Mouse (Mus musculus): ENCODE results near the gene Fsip1.
"Not testable (repeated sequence)": the region's sequence is repeated elsewhere in the genome, so short reads cannot be mapped to it uniquely, and the experiment has no call there.

Gene Fsip1

DNA sequence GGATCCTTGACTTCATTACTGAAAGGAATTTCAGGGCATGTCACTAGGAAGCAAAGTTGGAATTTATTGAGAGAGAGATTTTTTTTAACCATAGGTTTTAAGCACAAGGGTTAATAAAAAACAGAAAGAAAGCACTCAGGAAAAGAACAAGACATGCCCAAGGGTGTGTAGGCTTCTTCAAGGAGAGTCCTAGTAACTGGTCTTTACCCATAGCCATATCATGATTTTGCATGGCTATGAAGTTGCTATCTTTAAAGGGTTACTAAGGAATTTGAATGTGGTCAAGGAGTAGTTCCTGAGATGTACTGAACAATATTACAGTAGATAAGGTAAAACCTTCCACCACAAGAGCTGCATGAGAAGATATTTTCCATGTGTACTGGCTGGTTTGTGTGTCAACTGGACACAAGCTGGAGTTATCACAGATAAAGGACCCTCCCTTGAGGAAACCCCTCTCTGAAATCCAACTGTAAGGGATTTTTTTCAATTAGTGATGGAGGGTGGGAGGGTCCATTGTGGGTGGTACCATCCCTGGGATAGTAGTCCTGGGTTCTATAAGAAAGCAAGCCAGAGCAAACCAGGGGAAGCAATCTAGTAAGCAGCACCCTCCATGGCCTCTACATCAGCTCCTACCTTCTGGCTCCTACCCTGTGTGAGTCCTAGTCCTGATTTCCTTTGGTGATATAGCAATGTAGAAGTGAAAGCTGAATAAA lies 76.7 kb downstream of the Fsip1 start:
- in situ Hi-C loops (cut with MboI, MseI), result no loop called here

DNA sequence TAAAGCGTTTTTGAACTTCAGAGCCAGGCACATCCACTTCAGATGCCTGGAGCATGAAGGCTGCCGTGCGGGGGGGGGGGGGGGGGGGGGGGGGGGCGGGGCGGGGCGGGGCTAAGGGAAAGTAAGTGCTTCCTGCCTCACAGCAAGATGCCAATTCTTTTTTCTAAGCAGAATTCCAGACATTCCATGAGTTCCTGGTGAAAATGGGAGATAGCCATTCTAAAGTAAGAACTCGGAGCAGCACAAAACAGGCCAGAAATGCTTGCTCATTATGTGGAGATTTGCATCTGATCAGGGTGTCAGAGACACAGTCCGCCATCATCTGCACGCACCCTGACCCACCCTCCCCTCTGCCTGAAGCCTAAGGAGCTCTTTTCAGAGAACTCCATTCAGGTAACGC lies 77.3 kb downstream of the Fsip1 start:
- in situ Hi-C loops (cut with MboI, MseI), result no loop called here

DNA sequence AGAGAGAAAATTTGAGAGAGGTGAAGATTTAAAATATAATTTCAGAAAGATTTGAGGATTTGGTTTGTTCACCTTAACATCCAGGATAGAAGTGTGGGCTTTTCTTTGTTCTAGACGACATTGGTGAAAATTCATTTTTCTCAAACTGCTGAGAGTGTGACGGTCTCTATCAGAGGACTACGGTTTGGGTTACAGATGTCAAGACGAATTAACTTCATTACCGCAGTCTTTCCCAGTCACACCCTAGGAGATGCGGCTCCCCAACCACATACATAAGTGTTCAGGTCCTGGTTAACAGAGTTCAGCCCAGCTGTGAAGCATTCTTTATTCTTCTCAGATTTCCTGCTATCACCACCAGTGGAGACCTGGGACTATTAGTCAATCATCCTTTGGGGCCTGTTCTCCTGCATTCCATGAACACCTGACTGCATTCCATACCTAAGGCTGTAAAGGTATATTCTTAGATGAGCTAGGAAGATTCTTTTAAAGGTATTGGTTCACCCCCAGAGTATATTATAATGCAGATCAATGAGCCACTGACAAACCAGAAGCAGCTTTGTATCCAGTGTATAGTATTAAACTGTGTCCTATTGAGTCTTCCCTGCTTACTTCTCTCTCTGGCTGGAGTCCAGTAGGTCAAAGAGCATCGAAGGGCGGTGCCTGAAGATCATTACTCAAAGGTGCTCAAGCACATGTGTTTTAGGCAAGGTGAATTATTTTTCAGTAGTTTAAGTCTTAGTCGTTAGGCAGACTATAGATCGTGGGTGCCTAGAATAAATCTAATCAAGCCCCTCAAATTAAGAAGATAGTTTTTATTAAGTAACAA lies 82.0 kb downstream of the Fsip1 start:
- in situ Hi-C loops (cut with MboI, MseI), result no loop called here

DNA sequence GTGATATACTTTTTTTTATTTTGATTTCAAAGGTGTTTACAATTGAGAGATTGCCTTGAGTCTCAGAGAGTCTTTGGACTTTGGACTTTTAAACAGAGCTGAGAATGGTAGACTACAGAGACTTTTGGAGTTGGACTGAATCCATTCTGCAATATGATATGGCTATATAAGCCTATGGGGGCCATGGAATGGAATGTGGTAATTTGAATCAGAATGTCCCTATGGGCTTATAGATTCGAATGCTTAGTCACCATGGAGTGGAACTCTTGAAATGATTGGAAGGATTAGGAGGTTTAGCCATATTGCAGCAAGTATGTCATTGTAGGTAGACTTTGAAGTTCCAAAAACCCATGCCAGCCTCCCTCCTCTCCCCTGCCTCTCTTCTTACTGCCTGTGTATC lies 88.5 kb downstream of the Fsip1 start:
- in situ Hi-C loops (cut with MboI, MseI), result no loop called here

DNA sequence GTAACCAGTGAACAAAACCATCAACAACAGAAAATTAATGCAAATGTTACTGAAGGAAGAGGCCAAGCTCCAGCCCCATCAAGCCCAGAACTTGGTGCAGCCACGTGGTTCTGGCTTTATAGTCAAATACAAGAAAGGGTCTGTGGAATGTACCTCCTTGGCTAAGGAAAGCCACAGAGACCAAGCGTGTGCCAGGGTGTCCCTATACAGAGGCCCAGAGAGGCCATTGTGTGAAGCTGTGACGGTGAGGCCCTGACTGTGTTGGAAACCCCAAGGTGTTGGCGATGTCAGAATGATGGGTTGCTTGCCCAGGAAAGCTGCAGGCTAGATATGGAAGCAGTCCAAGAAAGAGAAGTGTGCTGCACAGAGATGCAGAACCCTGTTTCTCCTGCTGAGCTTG lies 89.0 kb downstream of the Fsip1 start:
- in situ Hi-C loops (cut with MboI, MseI), result no loop called here

DNA sequence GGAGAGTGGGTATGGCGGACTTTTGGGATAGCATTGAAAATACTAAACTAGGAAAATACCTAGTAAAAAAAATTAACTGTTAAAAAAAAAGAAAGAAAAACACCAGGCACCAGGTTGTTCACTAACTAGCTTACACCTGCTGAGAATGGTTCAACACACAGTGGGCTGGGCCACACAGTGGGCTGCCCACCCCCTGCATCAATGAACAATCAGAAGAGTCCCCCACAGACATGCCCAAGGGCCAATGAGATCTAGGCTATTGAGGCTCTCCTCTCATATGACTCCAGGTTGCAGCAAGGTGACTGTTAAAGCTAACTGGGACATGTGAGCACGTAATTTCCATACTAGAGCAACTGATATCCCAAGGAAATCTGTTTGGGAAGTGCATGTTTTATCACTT lies 91.1 kb downstream of the Fsip1 start:
- in situ Hi-C loops (cut with MboI, MseI), result no loop called here

DNA sequence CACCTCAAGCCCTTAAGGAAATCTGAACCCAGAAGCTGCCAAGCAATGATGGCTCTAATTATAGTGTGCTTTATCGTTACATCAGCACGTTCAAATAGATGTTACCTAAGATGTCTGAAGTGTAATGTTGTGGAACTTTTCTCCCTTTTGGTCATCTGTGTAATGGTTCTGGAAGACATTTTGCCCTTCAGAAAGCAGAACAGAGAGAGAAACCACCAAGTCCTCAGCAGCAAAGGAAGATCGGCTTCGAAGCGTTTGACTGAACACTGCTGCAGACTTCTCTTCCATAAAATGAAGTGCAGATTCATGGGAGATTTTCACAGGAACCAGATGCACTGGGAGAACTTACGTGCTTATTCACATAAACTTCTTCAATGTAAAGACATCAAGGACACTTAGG lies 92.6 kb downstream of the Fsip1 start:
- in situ Hi-C loops (cut with MboI, MseI), result no loop called here

DNA sequence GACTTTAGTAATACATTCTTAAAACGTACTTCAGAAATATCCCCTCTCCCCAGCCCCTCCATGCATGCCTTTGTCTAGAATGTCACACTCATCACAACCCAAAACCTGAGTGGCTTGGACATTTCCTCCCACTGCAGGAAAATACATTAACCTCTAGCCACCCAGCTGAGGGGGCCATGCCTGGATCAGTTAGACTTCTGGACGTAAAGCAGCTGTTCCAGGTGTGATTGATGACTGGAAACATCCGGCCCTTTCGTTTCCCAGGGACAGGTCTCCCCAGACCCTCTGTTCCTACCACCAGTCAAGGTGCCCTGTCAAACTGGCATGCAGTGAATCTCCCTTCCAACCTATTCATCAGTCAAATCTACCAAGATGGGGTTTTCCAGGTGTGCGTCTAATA lies 94.3 kb downstream of the Fsip1 start:
- in situ Hi-C loops (cut with MboI, MseI), result no loop called here

DNA sequence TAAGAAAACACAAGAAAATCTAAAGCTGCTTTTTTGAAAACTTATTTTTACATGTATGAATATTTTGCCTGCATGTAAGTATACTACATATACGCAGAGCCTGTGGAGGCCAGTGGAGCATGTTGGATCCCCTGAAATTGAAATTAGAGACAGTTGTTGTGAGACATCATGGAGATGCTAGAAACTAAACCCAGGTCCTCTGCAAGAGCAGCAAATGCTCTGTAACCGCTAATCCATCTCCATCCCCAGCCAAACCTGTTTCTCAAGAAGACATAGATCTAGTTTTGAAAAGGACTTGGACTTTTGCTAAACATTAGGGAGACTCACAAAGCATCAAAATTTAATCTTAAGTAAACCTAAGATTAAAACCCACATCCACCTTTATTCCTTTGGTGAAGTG lies 95.8 kb downstream of the Fsip1 start:
- in situ Hi-C loops (cut with MboI, MseI), result no loop called here

DNA sequence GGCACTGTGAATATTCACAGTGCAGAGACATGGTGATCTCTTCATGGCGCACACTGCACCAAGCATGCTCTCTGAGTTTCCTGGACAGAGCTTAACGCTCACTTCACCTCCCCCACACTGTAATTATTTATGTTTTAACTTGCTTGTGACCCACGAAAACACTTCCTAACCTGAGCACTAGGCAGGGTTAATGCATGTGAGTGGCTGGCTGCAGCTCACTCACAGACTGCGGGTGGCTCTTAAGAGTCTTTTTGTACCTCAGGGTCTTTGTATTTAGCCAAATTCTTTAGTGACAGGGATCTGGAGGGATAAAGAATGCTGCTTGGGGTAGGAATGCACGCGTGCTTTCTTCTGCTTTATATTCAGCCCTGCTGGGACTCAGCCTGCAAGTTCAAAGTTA lies 96.2 kb downstream of the Fsip1 start:
- in situ Hi-C loops (cut with MboI, MseI), result no loop called here

DNA sequence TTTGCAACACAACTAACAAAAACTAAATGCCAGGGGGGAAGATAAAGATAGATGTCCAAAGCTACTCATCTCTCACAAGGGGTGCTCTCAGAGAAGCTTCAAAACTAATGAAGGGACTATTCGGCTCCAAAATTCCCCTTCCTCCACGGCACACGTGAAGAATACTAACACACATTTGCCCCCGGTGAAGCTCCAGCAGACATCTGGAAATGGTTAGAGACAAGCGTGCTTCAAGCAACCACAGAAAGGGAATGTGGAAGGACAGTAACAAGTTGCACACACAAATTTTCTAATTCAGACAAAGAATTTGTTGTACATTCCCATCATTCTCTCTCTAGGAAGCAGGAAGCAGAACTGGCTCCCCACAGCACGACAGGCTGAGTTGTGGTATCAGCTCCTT lies 97.6 kb downstream of the Fsip1 start:
- in situ Hi-C loops (cut with MboI, MseI), result no loop called here

DNA sequence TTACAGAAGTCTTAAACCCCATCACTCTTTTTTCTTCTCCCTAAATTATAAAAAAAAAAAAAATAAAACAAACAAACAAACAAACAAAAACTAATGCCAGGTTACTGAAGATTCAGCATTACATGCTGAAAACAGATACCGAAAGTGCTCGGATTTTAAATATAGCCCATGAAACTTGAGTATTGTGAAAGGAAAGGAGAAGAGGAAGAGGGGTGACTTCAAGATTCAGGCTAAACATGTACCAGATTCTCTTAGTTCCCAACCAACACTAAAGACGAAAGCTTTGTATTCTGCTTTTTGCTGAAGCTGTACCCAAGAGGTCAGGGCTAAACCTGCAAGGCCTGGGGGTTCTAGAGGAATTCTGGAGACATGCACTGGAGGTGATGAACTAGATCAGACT lies 98.7 kb downstream of the Fsip1 start:
- in situ Hi-C loops (cut with MboI, MseI), result no loop called here

DNA sequence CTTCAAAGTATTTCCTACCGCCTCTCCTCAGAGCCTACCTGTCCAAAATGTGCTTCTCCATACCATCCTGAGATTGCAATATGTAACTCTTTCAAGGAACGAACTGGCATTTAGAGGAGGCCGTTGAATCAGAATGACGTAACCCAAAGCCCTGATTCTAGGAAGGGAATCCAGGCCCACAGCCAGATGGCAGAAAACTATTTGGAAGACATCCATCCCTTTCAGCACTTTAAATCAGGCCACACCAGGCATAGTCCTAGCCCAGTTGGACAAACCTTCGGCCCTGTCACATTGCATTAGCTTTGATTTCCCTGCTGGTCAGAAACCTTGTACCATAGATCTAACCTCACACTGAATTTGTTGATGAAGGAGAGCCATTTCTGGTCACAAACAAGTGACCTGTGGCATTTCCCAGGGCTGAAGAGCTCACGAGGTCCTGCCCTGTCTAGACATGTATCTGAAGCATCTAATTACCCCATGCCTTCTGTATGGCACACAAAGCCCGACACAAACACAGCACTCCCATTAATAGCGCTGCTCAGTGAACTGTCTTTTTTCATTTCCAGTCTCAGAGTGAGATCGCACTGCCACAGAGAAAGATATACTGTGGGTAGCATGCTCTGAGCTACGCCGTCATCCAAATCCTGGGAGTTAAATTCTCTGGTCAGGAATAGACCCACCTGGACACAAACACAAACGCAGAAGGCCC lies 106.8 kb downstream of the Fsip1 start:
- in situ Hi-C loops (cut with MboI, MseI), result no loop called here

DNA sequence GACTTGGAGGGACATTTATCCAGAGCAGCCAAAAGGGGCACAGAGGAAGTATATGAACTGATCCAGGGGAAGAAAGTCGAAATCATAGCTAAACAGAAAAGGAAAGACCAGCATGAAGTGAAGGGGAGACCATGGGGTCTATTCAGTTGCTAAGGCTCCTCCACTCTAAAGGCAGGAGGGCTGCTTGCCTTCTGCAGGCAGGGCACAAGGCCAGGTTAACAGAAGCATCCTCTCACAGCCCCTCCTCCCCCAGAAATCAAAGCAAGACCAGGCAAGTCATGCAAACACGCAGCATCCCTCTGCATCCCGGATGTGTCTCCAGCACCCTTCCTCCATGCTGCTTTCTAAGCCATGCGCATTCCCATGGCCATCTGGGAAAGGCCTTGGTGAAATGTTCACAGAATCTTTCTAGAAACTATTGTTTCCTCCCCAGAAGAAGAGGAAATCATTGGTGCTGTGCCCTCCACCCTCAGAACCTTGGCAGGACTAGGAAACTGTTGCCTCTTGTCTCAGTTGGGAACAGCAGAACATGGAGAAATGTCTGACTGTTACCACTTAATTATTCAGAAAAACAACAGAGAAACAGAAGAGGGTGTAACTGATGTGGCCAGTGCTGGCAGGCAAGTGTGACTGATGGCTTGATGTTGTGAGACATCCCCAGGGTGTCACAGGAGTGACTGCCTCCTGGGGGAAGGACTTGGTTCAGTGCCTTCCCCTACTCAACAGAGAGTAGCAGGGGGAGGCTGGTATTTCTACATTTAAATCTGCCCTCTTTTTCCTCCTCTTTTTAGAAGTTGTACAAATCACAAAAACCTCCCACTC lies 108.2 kb downstream of the Fsip1 start:
- in situ Hi-C loops (cut with MboI, MseI), result no loop called here

DNA sequence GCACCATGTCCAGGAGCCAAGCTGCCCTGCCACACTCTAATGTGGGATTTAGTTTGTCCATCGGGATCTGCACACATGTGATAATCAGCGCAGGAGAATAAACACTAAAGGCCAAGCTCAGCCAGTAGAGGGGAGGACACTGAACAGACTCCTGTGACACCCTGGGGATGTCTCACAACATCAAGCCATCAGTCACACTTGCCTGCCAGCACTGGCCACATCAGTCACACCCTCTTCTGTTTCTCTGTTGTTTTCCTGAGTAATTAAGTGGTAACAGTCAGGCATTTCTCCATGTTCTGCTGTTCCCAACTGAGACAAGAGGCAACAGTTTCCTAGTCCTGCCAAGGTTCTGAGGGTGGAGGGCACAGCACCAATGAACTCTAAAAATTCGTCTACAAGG lies 109.0 kb downstream of the Fsip1 start:
- in situ Hi-C loops (cut with MboI, MseI), result not testable (repeated sequence)

DNA sequence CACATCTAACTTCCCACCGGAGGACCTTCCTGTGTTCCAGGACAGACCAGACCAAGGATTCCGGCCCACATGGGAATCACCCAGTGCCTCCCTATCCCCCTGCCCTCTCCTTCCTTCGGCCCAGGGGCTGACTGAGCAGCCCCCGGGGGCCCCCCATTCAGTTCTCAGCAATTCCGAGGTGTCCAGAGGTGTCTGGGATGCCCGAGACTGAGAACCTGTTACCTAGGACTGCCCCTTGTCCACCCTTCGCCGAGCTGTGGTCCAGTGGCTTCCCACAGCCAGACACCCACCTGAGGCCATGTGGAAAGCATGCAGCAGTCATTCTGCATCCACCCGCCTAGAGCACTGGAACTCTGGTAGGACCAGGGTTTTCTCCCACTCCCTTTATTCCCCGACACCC lies 115.1 kb downstream of the Fsip1 start:
- in situ Hi-C loops (cut with MboI, MseI), result no loop called here

DNA sequence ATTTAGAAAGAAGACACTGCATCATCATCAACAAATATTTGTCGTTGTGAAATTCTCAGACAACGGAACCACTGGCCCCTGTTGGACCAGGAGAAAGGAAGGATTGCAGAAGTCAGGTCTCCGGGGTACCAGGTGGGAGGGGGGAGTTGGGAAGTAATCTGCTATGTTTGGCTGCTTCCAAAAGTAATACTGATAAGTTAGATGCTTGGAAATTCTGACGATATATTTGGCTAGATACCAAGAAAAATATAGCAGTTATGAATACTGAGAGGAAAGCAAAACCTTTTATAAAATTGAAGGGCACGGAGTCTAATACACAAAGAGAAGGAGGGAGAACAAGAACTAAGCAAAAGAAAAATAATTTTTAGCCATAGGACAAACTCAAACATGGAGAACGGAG lies 117.5 kb downstream of the Fsip1 start:
- in situ Hi-C loops (cut with MboI, MseI), result no loop called here

DNA sequence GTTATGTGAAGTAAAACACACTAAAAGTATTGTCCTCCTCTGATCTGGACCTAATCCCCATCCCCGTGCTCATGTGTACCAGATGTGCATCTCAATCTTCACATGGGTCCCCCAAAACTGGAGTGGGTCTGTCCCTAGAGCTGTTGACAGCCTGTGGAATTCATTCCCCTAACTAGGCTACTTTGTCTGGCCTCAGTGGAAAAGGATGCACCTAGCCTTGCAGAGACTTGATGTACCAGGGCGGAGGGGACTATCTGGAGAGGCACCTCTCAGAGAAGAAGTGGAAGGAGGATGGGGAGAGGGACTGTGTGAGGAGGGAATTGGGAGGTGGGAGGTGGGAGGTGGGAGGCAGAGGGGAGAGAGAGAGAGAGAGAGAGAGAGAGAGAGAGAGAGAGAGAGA lies 119.0 kb downstream of the Fsip1 start:
- in situ Hi-C loops (cut with MboI, MseI), result no loop called here

DNA sequence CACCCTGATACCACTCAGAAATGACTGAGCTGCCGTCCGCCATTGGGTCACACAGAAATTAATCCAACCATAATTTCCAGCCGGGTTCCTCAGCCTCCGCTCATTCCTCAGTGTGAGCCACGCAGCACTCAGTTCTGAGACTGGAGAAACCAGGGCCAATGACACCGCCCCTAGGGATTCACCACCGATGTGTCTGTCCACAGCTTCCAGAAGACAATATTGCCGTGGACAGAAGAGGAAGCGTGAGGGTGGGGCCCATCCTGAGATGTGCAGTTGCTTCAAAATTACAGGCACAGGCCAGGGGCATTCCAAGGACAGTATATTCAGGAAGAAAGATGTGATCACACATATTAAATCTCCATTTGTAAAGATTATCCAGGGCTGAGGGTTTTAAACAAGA lies 119.7 kb downstream of the Fsip1 start:
- in situ Hi-C loops (cut with MboI, MseI), result no loop called here

DNA sequence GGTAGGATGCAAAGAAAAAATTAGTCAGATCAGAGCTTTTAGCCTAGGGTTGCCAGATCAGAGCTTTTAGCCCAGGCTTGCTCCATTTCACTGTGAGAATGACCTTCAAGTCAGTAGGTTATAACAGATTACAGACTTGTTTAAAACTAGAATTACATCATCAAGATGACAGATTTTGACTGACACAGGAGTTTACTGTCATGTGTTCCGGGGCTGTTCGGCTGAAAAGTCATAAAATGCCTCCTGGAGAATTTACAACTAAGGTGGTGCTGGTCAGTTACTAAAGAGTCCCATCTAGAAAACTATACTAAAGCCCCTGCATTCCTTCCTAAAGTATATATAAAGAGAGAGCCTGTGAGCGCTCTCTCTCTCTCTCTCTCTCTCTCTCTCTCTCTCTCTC lies 128.5 kb downstream of the Fsip1 start:
- in situ Hi-C loops (cut with MboI, MseI), result no loop called here

DNA sequence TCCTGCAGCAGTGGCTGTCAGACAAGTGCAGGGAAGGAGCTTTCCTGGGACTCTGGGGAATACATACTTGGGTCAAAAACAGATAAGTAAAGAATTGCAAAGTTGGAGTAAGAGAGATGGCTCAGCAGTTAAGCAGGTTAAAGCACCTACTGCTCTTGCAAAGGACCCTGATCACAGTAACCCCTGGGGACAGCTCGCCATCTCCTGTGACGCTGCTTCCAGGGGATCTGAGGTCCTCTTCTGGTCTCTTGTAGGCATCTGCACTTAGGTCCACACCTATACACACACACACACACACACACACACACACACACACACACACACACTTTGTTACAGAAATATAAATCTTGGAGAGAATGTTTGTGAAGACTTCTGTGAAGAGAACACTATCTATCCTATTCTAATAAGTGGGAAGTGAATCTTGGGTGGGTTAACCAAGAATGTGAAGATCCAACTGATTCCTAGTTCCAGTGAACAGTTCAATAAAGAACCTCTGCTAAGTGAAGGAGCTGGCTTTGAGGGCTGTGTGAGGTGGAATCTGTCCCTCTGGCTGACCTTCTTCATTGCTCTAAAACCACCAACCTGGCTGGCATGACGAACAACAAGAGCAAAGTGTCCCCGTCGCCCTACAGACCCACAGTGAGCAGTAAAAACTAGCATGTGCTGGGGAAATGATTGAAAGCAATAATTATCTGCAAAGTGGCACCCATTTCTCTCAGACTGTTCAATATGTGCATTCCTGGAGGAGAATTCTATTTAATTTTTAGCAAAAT lies 129.1 kb downstream of the Fsip1 start:
- in situ Hi-C loops (cut with MboI, MseI), result no loop called here
